Mouse (Mus musculus): Measurements from ENCODE around the gene Mgat4e. TPM values are rescaled to one million over a fixed set of nuclear protein-coding genes. Genes with fewer than 3 reads are reported as not detected.
A peak's percentile ranks its signal among the peaks of the same experiment; 100 is the strongest.

Gene Mgat4e
- total and polyA plus RNA-seq, 3 experiments: 0.08 to 0.17 TPM; not detected in 1

GRCm38 (mm10) chr1:134494428-134495215, 54.9 kb downstream of the Mgat4e start, which contains the start of gene Rabif (continued):
- TF ChIP-seq MAZ (IDR thresholded peaks at IDR 0.05; ENCODE audit: low read depth, low read length) (peak; percentile 13; the same call in 1 of the 2 replicates), RCOR1 (IDR thresholded peaks at IDR 0.05; ENCODE audit: low read depth, low read length) (no peak), TCF12 (IDR thresholded peaks at IDR 0.05; ENCODE audit: low read depth, low read length) (peak; percentile 9; the same call in 1 of the 2 replicates), ZMIZ1 (IDR thresholded peaks at IDR 0.05; ENCODE audit: low read depth, low read length) (peak; percentile 93), SMC3 (IDR thresholded peaks at IDR 0.05; ENCODE audit: low read depth, low read length) (peak; percentile 47), UBTF (IDR thresholded peaks at IDR 0.05; ENCODE audit: borderline replicate concordance, insufficient read depth, low read depth, low read length) (no peak), KAT2A (conservative IDR thresholded peaks at IDR 0.05; ENCODE audit: low read depth, low read length) (peak; percentile 62; the same call in 1 of the 2 replicates), E2F4 (IDR thresholded peaks at IDR 0.05; ENCODE audit: borderline replicate concordance, low read depth, low read length) (peak; percentile 72; the same call in 1 of the 2 replicates), ZKSCAN1 (IDR thresholded peaks at IDR 0.05; ENCODE audit: low read depth, low read length) (no peak), MAX (IDR thresholded peaks at IDR 0.05; ENCODE audit: low read length) (peak; percentile 75)

- peak overlapping the region; percentile 52 to 96 for H3K4me3 ChIP-seq (ENCODE audit: control insufficient read depth in 1 of 2, insufficient read depth in 1 of 2, low read depth in 2 of 2, low read length in 2 of 2)
- H3K36me3 ChIP-seq (ENCODE audit: control insufficient read depth in 1 of 2, insufficient read depth in 2 of 2, low read length in 2 of 2): peaks cover 11 to 20% of the 10 kb centered on the region in 2 experiments
- no peaks in the 10 kb centered on the region for H3K9me3 ChIP-seq (replicated peaks; ENCODE audit: insufficient read depth, low read length)
- TF ChIP-seq SIN3A (IDR thresholded peaks at IDR 0.05; ENCODE audit: low read length) (peak; percentile 26), UBTF (IDR thresholded peaks at IDR 0.05; ENCODE audit: borderline replicate concordance, insufficient read depth, low read depth, low read length) (no peak)
- peaks cover 15 to 20% of the 10 kb centered on the region in 2 experiments for H3K4me1 ChIP-seq (ENCODE audit: control insufficient read depth in 1 of 2, insufficient read depth in 2 of 2, low read length in 2 of 2)
- peak overlapping the region; percentile 96 for H3K27ac ChIP-seq (ENCODE audit: control insufficient read depth, low read depth, low read length)
- H3K79me2 ChIP-seq (ENCODE audit: control insufficient read depth, insufficient read depth, low read length, poor library complexity): peaks cover 28% of the 10 kb centered on the region
- DNase-seq (ENCODE audit: low read depth, low spot score): no peak
- H3K9ac ChIP-seq (ENCODE audit: control insufficient read depth, low read depth, low read length, poor library complexity, severe bottlenecking): peak overlapping the region; percentile 94
- H3K27me3 ChIP-seq (ENCODE audit: control insufficient read depth in 1 of 2, insufficient read depth in 2 of 2, low read length in 2 of 2): no peaks in the 10 kb centered on the region
Measured at GRCm38 (mm10) chr1:134493956-134494355, 55.5 kb downstream of the Mgat4e start.

- Histone ChIP-seq H3K4me1 (ENCODE audit: control insufficient read depth in 1 of 2, insufficient read depth in 2 of 2, low read length in 2 of 2) (peaks cover 15 to 20% of the 10 kb centered on the region in 2 experiments), H3K4me3 (ENCODE audit: control insufficient read depth in 1 of 2, insufficient read depth in 1 of 2, low read depth in 2 of 2, low read length in 2 of 2) (peak overlapping the region; percentile 52 to 96; a peak in 3 of 4 replicates), H3K9ac (ENCODE audit: control insufficient read depth, low read depth, low read length, poor library complexity, severe bottlenecking) (peak overlapping the region; percentile 94), H3K36me3 (ENCODE audit: control insufficient read depth in 1 of 2, insufficient read depth in 2 of 2, low read length in 2 of 2) (peaks cover 12 to 20% of the 10 kb centered on the region in 2 experiments), H3K79me2 (ENCODE audit: control insufficient read depth, insufficient read depth, low read length, poor library complexity) (peaks cover 28% of the 10 kb centered on the region), H3K9me3 (replicated peaks; ENCODE audit: insufficient read depth, low read length) (no peaks in the 10 kb centered on the region), H3K27me3 (ENCODE audit: control insufficient read depth in 1 of 2, insufficient read depth in 2 of 2, low read length in 2 of 2) (no peaks in the 10 kb centered on the region), H3K27ac (ENCODE audit: control insufficient read depth, low read depth, low read length) (peak overlapping the region; percentile 96)
- TF ChIP-seq ZNF384 (IDR thresholded peaks at IDR 0.05; ENCODE audit: low read depth, low read length) (no peak), RCOR1 (IDR thresholded peaks at IDR 0.05; ENCODE audit: low read depth, low read length) (no peak), RAD21 (IDR thresholded peaks at IDR 0.05; ENCODE audit: low read depth, low read length) (peak; percentile 45), CTCF (IDR thresholded peaks at IDR 0.05 in 2 of 3, conservative IDR thresholded peaks at IDR 0.05 in 1 of 3; ENCODE audit: control insufficient read depth in 1 of 3, insufficient read depth in 1 of 3, low read depth in 2 of 3, low read length in 3 of 3, poor library complexity in 1 of 3, severe bottlenecking in 1 of 3) (peak; percentile 14 to 46 (median 44); a peak in 5 of 6 replicates), ZC3H11A (IDR thresholded peaks at IDR 0.05; ENCODE audit: low read depth, low read length) (no peak), GABPA (IDR thresholded peaks at IDR 0.05; ENCODE audit: low read depth, low read length) (no peak), ETS1 (IDR thresholded peaks at IDR 0.05; ENCODE audit: low read depth, low read length) (no peak), MXI1 (IDR thresholded peaks at IDR 0.05; ENCODE audit: low read depth, low read length) (no peak), MAZ (IDR thresholded peaks at IDR 0.05; ENCODE audit: low read depth, low read length) (no peak), SMC3 (IDR thresholded peaks at IDR 0.05; ENCODE audit: low read depth, low read length) (peak; percentile 36)
- DNase-seq (ENCODE audit: low read depth, low spot score): peak; percentile 72
Measured at GRCm38 (mm10) chr1:134493496-134493895, 56.0 kb downstream of the Mgat4e start.

Measured in MEL (cell line).